21 mouse cellular contexts compared by ENCODE assay signal in the genomic region with DNA sequence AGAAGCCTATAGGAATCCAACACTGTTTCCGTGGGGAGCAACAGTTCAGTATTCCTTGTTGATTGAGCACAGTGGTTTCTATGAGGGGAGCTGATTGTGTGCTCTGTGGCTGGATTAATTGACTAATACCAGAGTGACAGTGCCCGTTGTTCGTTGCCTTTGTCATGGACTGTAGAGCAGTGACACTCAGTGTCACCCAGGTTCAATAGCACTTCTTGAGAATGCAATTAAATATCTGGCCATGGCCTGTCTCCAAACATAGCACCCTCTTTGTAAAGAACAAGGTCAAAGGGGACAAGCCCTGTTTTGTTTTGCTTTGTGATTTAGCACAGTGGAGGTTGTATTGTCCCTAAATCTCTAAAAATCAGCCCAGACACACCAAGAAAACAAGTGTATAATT.
DNase-seq lines count a peak whose midpoint lies in the region; ATAC-seq and TF ChIP-seq lines count a peak whose summit lies in the region.
"Had no signal": no experiment of that assay in that cellular context is flagged by ENCODE, and none has a peak within 500 bp of the region (broad histone marks: within the 10 kb centered on the region; RNA-seq: fewer than 3 reads in every experiment).

No protein-coding gene starts in this region.

- H3K4me3 ChIP-seq in forebrain, embryonic 14.5 days (ENCODE audit: low read depth, low read length): no peak overlapping the region
- H3K4me3 ChIP-seq in forebrain, postnatal 0 days (ENCODE audit: low read depth, low read length): no peak overlapping the region
- no peak overlapping the region for H3K4me3 ChIP-seq in layer of hippocampus, adult 2 months
- no peak overlapping the region for H3K4me3 ChIP-seq in embryonic facial prominence, embryonic 14.5 days (ENCODE audit: low read depth, low read length)
- no peak overlapping the region for H3K4me3 ChIP-seq in stomach, postnatal 0 days (ENCODE audit: low read depth, low read length)
- H3K4me3 ChIP-seq: gastrocnemius, adult 2 months; heart, adult 2 months; liver, embryonic 15.5 days; stomach, embryonic 15.5 days had no signal

- no peaks in the 10 kb centered on the region for H3K27me3 ChIP-seq in forebrain, embryonic 14.5 days (replicated peaks; ENCODE audit: control insufficient read depth, insufficient read depth, low read length)
- H3K27me3 ChIP-seq in forebrain, postnatal 0 days (ENCODE audit: insufficient read depth, low read length): no peaks in the 10 kb centered on the region
- H3K27me3 ChIP-seq in embryonic facial prominence, embryonic 14.5 days (replicated peaks; ENCODE audit: control insufficient read depth, insufficient read depth, low read length): no peaks in the 10 kb centered on the region
- no peaks in the 10 kb centered on the region for H3K27me3 ChIP-seq in stomach, postnatal 0 days (ENCODE audit: control insufficient read depth, insufficient read depth, low read length)
- H3K27me3 ChIP-seq: CH12.LX; liver, embryonic 15.5 days; stomach, embryonic 15.5 days had no signal

- H3K9me3 ChIP-seq in forebrain, embryonic 14.5 days (replicated peaks; ENCODE audit: control insufficient read depth, low read length): no peaks in the 10 kb centered on the region
- no peaks in the 10 kb centered on the region for H3K9me3 ChIP-seq in forebrain, postnatal 0 days (ENCODE audit: low read length)
- H3K9me3 ChIP-seq in embryonic facial prominence, embryonic 14.5 days (ENCODE audit: control insufficient read depth, low read length): no peaks in the 10 kb centered on the region
- H3K9me3 ChIP-seq in stomach, postnatal 0 days (ENCODE audit: control insufficient read depth, low read length): no peaks in the 10 kb centered on the region
- H3K9me3 ChIP-seq: liver, embryonic 15.5 days; stomach, embryonic 15.5 days had no signal

- 9% methylated on average over 3 of the region's 3 CpGs for WGBS in forebrain, embryonic 14.5 days
- WGBS in forebrain, postnatal 0 days: 12% methylated on average over 3 of the region's 3 CpGs
- WGBS in embryonic facial prominence, embryonic 14.5 days: 77% methylated on average over 3 of the region's 3 CpGs
- WGBS in stomach, postnatal 0 days: 69% methylated on average over 3 of the region's 3 CpGs

- TF ChIP-seq CTCF in forebrain, postnatal 0 days (IDR thresholded peaks at IDR 0.05; ENCODE audit: low read depth): no peak
- TF ChIP-seq CTCF in layer of hippocampus, adult 2 months (conservative IDR thresholded peaks at IDR 0.05): no peak
- TF ChIP-seq CTCF in stomach, postnatal 0 days (IDR thresholded peaks at IDR 0.05; ENCODE audit: low read depth): no peak

- H3K27ac ChIP-seq in forebrain, embryonic 14.5 days (ENCODE audit: low read depth, low read length): no peak overlapping the region
- H3K27ac ChIP-seq in forebrain, postnatal 0 days (ENCODE audit: low read depth, low read length): no peak overlapping the region
- peak overlapping the region; percentile 40; the same call in 1 of the 2 replicates for H3K27ac ChIP-seq in layer of hippocampus, adult 2 months
- no peak overlapping the region for H3K27ac ChIP-seq in embryonic facial prominence, embryonic 14.5 days (replicated peaks; ENCODE audit: low read depth, low read length)
- H3K27ac ChIP-seq in stomach, postnatal 0 days (replicated peaks): no peak overlapping the region
- H3K27ac ChIP-seq: gastrocnemius, adult 2 months; heart, adult 2 months; kidney, postnatal 0 days; liver, embryonic 15.5 days; stomach, embryonic 15.5 days had no signal

- peak; percentile 36 for DNase-seq in forebrain, embryonic 14.5 days (ENCODE audit: low spot score)
- DNase-seq in forebrain, postnatal 0 days: no peak
- no peak for DNase-seq in layer of hippocampus, adult 2 months (ENCODE audit: low spot score in 2 of 2)
- no peak for DNase-seq in layer of hippocampus, postnatal 10 days (ENCODE audit: low spot score in 2 of 2)
- peak; percentile 67 for DNase-seq in Muller cell, postnatal 12 days (ENCODE audit: inconsistent ontology term)
- no peak for DNase-seq in embryonic facial prominence, embryonic 14.5 days (ENCODE audit: low spot score)
- no peak for DNase-seq in stomach, postnatal 0 days (ENCODE audit: low spot score)
- DNase-seq in cerebellum, postnatal 36 days: no peak
- DNase-seq: adrenal gland, postnatal 14 days; cerebellum, adult 8-10 months; gastrocnemius, adult 2 months; heart, adult 2 months; heart, postnatal 4 days; lung, postnatal 14 days; right cerebral cortex, postnatal 14 days had no signal

- peaks cover 20% of the 10 kb centered on the region for H3K36me3 ChIP-seq in forebrain, embryonic 14.5 days (ENCODE audit: control insufficient read depth, insufficient read depth, low read length)
- no peaks in the 10 kb centered on the region for H3K36me3 ChIP-seq in forebrain, postnatal 0 days (ENCODE audit: insufficient read depth)
- peaks cover 6% of the 10 kb centered on the region; the same call in 1 of the 2 replicates for H3K36me3 ChIP-seq in embryonic facial prominence, embryonic 14.5 days (ENCODE audit: control insufficient read depth, insufficient read depth, low read length)
- no peaks in the 10 kb centered on the region for H3K36me3 ChIP-seq in stomach, postnatal 0 days (ENCODE audit: control insufficient read depth, insufficient read depth, low read length)
- H3K36me3 ChIP-seq: stomach, embryonic 15.5 days had no signal

- no peak for TF ChIP-seq EP300 in stomach, postnatal 0 days (optimal IDR thresholded peaks at IDR 0.05)

- H3K4me1 ChIP-seq in forebrain, embryonic 14.5 days (ENCODE audit: control insufficient read depth, insufficient read depth, low read length): peaks cover 6% of the 10 kb centered on the region; the same call in 1 of the 2 replicates
- no peaks in the 10 kb centered on the region for H3K4me1 ChIP-seq in forebrain, postnatal 0 days (ENCODE audit: insufficient read depth)
- no peaks in the 10 kb centered on the region for H3K4me1 ChIP-seq in embryonic facial prominence, embryonic 14.5 days (ENCODE audit: control insufficient read depth, insufficient read depth, low read length)
- no peaks in the 10 kb centered on the region for H3K4me1 ChIP-seq in stomach, postnatal 0 days (replicated peaks; ENCODE audit: control insufficient read depth, insufficient read depth)
- H3K4me1 ChIP-seq: liver, embryonic 15.5 days; stomach, embryonic 15.5 days had no signal

- no peak for ATAC-seq in forebrain, embryonic 14.5 days
- no peak for ATAC-seq in forebrain, postnatal 0 days
- ATAC-seq in embryonic facial prominence, embryonic 14.5 days (ENCODE audit: low read depth): peak; percentile 33; the same call in 1 of the 2 replicates
- no peak for ATAC-seq in stomach, postnatal 0 days (ENCODE audit: low FRiP score, low TSS enrichment)
- ATAC-seq: forebrain, embryonic 16.5 days; intestine, postnatal 0 days had no signal

- H3K4me2 ChIP-seq in forebrain, embryonic 14.5 days (ENCODE audit: low read length): no peak overlapping the region
- H3K4me2 ChIP-seq in forebrain, postnatal 0 days (ENCODE audit: low read depth): no peak overlapping the region
- no peak overlapping the region for H3K4me2 ChIP-seq in embryonic facial prominence, embryonic 14.5 days (ENCODE audit: low read depth, low read length)
- no peak overlapping the region for H3K4me2 ChIP-seq in stomach, postnatal 0 days (replicated peaks; ENCODE audit: low read depth)
- H3K4me2 ChIP-seq: liver, embryonic 15.5 days; stomach, embryonic 15.5 days had no signal

- H3K9ac ChIP-seq in forebrain, embryonic 14.5 days (ENCODE audit: low read length): no peak overlapping the region
- no peak overlapping the region for H3K9ac ChIP-seq in forebrain, postnatal 0 days
- H3K9ac ChIP-seq in embryonic facial prominence, embryonic 14.5 days (ENCODE audit: low read depth, low read length): no peak overlapping the region
- no peak overlapping the region for H3K9ac ChIP-seq in stomach, postnatal 0 days (ENCODE audit: low read length)
- H3K9ac ChIP-seq: liver, embryonic 15.5 days; stomach, embryonic 15.5 days had no signal

Comparison
In these comparisons a context has a peak if more than half of its experiments do, and no peak if none do; other contexts are left out.
1. DNase-seq: peak in forebrain, embryonic 14.5 days (single experiment) and Muller cell, postnatal 12 days (single experiment); none in forebrain, postnatal 0 days (single experiment), layer of hippocampus, adult 2 months (0 of 2), layer of hippocampus, postnatal 10 days (0 of 2), embryonic facial prominence, embryonic 14.5 days (single experiment), stomach, postnatal 0 days (single experiment) and cerebellum, postnatal 36 days (0 of 2).